Mouse (Mus musculus): ENCODE measurements around the gene Etv6.
"Not testable (repeated sequence)": the region's sequence is repeated elsewhere in the genome, so short reads cannot be mapped to it uniquely, and the experiment has no call there.

The Etv6 gene

DNA sequence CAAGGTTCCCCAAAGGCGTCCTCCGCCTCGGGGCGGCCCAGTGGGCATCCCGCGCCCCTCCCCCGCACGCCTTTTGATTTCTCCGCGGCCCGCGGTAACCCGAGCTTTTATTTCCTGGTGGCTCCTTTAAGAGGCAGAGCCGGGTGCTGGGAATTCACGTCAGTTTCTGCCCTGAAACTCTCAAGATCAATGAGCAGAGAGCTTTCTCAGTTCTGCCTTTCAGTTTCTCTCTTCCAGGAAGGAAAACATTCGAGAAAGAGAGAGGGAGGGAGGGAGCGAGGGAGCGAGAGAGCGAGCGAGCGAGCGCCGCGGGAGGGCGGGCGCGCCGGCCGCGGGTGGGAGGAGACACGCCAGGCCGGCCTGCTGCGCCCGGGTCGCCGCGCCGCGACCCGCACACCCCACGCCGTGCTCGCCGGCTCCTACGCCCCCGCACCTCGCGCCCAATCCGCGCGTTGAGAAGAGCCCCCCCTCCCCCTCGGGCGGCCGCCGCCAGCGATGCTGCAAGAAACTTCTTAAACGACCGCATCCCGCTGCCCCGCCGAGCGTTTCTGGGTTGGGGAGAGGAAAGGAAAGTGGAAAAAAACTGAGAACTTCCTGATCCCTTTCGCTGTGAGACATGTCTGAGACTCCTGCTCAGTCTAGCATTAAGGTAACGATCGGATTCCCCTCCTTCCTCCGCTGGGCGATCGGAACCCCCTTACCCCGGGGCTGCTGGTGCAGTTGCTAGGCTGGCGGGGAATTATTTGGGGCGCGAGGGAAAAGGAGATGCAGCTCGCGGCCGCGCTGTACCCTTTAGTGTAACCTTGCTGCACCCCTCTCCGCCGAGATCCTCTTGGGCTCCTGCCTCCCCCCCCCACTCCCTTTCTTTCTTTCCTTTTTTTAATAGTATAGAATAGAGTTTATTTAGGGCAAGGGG, at the start of gene Etv6:
Etv6 (plus strand) TSS at position 211 of the 916 bp plus-strand sequence.
- DNase-seq (ENCODE audit: extremely low spot score), result peak; percentile 85

DNA sequence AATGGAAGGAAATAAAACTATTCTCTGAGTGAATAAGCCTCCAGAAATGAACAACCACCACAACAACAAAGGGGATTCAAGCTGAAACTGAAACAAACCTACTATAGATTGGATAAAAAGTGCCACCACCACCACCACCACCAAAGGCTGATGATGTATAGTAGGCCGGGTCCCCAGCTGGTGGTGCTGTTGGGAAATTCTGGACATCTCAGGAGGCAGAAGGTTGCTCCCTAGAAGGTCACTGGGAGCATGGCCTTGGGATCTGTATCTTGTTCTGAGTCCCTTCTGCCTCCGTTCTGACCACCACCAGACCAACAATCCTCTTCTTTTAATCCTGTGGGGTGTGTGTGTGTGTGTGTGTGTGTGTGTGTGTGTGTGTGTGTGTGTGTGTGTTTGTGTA, 49.3 kb upstream of the Etv6 start:
- no peak for DNase-seq (ENCODE audit: extremely low spot score)

GRCm38 (mm10) chr6:133987068-133987591, 48.4 kb upstream of the Etv6 start:
- DNase-seq (ENCODE audit: extremely low spot score), result no peak

- DNase-seq (ENCODE audit: extremely low spot score), result no peak
Observed at GRCm38 (mm10) chr6:133988011-133988410, 47.5 kb upstream of the Etv6 start.

DNA sequence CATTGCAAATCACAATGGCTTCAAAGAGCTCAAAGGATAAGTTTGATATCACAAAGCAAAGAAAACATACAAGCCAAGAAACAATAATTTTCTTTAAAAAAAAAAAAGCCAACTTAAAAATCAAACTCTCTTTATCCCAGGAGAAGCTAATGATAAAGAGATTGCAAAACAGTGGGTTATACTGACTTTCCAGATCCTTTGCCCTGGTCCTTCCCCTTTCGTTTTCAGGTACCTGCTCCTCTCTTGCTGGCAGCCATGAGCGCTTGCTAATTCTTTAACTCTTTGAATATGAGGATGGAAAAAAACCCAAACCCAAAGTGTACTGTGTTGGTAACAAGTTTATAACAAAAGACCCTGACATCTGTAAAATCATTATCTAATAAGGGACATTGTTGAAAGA, 38.0 kb upstream of the Etv6 start:
- DNase-seq (ENCODE audit: extremely low spot score), result no peak

DNA sequence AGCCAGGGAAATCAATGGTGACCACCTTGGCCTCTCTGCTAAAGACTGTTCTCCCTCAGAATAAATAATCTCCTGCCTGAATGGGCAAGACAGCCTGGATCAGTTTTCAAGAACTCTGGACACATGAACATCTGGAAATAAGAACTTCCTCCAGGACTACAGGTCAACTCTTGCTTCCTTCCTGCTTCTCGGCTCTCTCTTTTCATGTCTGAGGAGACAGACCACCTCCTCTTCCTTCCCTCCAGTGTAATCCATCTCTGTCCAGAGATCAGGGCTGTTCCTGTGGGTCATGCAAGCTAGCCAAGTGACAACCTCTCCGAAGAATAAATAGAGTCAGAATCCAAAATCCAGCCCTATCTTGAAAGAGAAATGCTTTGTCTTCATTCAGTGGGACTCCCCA, 37.6 kb upstream of the Etv6 start:
- DNase-seq (ENCODE audit: extremely low spot score), result no peak

DNA sequence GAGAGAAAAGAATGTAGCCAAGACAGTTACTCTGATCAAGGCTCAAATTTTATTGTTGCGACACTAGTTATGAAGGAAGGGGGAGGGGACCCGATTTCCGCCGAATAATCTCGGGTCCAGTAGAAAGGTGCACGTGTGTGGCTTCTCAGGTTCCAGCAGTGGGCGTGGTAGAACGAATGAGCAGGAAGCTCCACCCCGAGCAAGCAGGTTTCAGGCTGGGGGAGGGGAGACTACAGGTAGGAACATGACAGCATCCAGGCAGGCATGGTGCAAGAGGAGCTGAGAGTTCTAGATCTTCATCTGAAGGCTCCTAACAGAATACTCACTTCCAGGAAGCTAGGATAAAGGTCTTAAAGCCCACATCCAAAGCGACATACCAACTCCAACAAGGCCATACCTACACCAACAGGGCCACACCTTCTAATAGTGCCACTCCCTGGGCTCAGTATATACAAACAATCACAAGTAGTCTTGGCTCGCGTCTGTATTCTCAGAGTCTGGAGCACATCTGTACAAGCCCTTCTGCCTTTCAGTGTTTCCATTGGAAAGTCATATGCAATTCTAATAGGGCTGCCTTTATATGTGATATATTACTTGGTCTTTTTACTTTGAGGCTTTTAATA, 20.9 kb upstream of the Etv6 start:
- not testable (repeated sequence) for DNase-seq (ENCODE audit: extremely low spot score)

DNA sequence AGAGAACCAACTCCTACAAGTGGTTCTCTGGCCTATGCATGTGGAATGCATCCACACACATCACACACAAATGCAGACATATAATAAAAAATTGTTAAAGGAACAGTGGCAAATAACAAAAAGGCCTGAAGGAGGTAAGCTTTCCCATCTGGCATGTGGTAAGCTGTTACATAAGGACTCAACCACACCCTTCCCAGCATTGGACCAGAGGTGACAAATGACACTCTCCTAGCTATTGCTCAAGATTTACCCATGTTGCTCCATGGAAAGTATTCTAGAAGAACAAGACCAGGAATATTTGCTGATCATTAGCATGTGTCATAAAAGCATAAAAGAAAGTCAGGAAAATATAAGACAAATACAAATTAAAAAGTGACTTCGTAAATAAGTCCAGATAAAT, 16.7 kb upstream of the Etv6 start:
- no peak for DNase-seq (ENCODE audit: extremely low spot score)

DNA sequence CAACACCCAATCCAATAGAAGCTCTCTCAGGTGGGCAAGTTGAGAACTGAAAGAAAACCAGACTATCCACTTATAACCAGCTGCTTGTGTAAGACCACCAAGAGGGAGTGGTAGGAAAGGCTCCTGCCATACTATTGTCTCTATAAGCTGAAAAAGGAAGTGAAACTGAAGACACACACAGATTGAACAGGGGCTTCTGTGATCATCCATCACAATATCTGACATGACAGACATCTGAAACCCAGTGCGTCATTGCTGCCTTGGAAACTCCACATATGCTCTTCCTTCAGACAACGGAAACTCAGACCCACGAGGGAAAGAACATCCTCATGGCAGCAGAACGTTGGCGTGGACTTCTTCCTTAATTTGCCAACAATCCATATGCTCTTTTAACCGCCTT, 14.7 kb upstream of the Etv6 start:
- no peak for DNase-seq (ENCODE audit: extremely low spot score)

GRCm38 (mm10) chr6:134026264-134026663, 9.2 kb upstream of the Etv6 start:
- no peak for DNase-seq (ENCODE audit: extremely low spot score)

DNA sequence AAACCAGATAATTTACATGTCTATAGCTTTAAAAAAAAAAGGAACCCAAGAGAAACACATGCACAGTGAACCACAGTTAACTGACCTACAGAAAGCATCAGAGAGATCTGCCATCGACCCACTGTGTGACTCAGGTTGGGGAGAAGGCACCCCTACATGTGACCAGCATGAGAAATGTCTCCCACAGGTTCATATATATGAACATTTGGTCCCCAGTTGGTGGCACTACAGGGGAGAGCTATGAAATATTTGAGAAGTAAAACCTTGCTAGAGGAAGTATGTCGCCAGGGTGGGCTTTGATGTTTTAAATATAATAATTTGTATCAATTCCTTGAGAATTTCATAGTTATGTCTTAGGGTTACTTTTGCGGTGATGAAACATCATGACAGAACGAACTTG, 8.5 kb upstream of the Etv6 start:
- DNase-seq (ENCODE audit: extremely low spot score), result no peak

GRCm38 (mm10) chr6:134032451-134032850, 3.0 kb upstream of the Etv6 start:
- DNase-seq (ENCODE audit: extremely low spot score), result no peak

GRCm38 (mm10) chr6:134034436-134034835, 1.1 kb upstream of the Etv6 start:
- peak; percentile 24 for DNase-seq (ENCODE audit: extremely low spot score)

DNA sequence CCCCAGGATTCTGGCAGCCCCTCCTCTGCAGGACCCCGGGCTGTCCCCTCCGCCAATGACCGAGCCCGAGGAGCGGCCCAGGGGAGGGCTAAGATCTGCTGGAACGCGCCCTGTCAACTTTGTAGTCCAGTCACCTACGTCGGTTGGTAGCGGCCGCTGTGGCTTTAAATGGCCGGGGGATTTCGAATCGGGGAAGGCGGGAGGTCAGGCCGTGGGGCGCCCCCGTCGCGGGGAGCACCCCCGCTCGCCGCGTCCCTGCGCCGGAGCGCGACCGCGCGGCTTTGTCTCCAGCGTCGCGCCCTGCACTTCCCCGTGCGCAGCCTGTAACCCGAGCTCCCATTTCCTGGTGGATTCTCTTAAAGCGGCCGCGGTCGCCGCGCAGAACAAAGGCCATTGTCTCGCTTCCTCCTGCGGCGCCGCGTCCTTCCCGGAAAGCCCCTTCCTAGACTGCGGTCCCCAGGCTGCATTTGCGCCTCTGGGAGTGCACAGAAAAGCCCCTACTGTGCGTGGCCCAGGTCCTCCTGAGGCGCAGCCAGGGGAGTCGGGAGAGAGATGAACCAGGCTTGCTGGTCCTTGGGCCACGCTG, 503 bp upstream of the Etv6 start:
- peak; percentile 92 for DNase-seq (ENCODE audit: extremely low spot score)

GRCm38 (mm10) chr6:134036491-134036911, 1.0 kb downstream of the Etv6 start:
- peak; percentile 31 for DNase-seq (ENCODE audit: extremely low spot score)

GRCm38 (mm10) chr6:134036951-134037431, 1.5 kb downstream of the Etv6 start:
- DNase-seq (ENCODE audit: extremely low spot score), result peak; percentile 18

DNA sequence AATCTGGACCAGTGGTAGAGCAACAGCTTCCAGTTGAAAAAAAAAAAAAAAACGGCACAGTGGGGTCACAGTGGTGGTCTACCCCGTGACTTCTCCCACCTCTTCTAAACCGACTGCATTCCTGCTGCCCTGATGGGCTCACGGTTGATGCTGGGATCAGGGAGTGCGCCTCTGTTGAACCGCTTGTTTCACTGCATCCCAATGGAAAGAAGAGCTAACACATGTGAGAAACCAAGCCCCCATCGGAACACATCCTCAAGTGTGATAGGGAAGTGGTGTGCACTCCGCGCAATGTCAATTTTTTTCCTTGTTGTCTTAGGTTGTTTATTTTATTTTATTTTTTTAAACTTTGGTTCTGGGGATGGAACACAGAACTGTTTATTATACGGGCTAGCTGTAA, 2.5 kb downstream of the Etv6 start:
- DNase-seq (ENCODE audit: extremely low spot score), result no peak

DNA sequence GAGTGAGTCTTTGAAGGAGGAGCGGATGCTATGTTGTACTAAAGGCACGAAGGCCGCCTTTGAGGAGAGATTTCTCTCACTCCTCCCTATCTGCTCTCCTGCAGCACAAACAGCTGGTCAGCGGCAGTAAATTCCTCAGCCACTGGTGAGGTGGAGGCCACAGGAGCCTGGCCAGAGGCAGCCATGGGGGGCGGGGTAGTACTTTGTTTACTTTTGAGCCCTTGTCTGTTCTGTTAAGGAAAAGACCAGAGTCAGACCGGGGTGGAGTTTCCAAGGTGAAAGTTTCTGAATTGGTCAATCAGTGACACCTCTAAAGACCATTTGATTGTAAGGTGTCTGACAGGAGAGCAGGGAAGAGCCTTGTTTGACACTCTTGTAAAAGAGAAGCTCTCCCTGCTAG, 3.4 kb downstream of the Etv6 start:
- DNase-seq (ENCODE audit: extremely low spot score), result peak; percentile 63

DNA sequence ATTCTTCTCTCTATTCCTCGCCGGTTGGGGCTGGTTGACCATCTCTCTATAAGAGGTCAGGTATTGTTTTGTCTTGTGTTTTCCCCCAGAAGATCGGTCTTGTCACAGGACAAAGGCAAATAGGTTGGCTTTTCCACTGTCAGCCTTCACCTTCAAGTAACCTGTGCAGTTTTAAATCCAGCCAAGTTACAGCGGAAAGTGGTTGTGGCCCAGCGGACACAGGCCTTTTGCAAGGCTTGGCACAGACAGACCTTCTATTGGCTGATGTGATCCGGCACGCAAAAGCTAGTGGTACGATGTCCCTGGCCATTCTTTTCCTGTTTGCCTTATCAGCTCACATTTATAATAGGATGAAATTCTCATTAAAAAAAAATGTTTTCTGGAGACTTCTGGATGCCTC, 3.9 kb downstream of the Etv6 start:
- DNase-seq (ENCODE audit: extremely low spot score), result no peak

- no peak for DNase-seq (ENCODE audit: extremely low spot score)
Observed at GRCm38 (mm10) chr6:134040312-134040711, 4.8 kb downstream of the Etv6 start.

DNA sequence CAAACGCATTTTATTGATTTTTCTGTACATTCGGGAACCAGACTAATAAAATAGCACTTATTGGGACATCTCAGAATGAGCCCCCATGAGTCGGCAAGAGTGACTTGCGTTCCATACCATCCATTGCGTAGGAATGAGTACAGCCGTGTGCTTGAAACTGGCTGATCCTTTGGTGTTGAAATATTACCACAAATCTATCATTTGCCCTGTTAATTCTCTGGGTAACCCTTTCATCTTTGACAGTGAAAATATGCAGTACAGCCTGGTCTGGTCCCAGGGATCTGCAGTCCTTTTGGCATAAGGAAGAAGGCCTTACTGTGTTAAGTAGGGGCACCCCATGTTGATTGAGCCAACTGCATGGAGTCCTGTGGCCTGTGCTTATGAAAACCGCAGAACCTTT, 5.8 kb downstream of the Etv6 start:
- DNase-seq (ENCODE audit: extremely low spot score), result no peak

DNA sequence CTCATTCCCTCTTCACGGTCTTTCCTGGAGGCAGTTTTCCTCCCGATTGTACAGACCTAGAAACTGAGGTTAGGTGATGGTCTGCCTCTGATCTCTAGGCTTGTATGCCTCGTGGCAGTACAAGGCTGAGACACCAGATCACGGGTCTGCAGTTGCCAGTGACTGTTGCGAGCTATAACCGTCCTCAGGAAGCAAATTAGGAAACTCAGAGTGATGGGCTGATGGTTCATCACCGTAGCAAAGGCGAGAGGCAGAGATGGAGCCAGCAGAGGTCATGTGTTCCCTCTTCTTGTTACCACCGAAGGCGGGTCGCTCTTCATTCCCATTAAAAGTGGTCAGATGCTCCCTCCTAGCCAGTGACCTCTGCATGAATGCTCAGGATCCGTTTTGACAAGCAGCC, 6.4 kb downstream of the Etv6 start:
- no peak for DNase-seq (ENCODE audit: extremely low spot score)

All from embryo, embryonic 9.5 days (tissue).